Mouse (Mus musculus): ENCODE results near the gene Msi2.

Gene Msi2

DNA sequence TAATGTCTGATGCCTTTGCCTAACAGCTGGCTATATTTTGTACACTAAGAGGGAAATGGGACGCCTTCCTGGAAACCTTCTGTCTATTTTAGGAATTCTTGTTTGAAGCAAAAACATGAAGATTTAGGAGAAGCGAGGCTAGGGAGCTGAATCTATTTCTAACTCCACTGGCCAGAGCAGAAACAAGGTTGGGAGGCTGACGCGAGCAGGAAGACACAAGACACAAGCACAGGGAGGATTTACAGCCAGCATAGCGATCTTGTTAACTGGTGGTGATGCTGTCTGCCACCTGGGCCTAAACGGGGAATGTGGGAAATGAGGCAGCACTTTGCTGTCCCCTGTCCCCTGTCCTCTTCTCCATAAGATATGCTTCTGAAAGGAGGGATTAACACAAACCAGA, 134.4 kb downstream of the Msi2 start:
- no peak for DNase-seq

DNA sequence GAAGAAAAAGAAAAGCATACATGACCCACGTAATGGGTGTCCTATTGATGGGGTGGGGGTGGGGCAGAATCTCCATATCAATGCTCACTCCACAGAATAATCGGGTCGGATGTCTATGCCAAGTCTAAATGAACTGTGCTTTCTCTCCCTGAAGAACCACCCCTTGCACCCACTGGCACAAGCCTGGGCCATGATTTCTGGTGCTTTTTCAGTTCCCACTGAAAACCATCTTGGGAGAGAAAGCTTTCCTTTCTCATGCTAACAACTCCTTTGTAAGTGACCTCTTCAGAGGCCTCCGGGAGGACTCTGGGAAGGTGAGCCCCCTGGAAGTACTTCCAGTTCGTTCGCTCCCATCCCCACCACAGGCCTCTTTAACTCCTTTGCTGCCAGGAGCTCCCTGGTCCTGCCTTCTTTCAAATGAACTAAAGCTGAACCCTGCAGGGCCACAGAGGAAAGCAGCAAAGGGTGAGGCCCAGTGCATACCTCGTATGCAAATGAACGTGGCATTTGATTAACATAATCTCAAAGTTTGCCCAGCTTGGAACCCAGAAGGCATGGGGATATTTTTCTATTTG, 135.0 kb downstream of the Msi2 start:
- peak; percentile 73 for DNase-seq

DNA sequence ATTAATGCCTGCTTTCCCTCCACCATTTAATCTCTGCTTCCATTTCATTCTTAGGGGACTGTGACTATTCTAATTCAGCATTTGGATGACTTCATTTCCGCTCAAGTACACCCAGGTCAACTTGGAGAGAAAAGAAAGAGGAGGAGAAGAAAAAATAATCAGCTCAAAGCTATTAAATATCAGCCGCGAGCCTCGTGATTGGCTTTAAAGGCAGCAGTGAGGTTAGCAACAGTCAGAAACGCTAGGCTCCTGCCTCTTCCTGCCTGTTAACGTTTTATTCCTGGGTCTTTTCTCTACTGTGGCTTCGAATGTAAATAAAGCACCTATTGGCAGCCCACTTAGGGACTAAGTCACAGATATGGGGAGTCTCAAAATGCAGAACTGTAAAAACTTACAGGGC, 135.5 kb downstream of the Msi2 start:
- no peak for DNase-seq

DNA sequence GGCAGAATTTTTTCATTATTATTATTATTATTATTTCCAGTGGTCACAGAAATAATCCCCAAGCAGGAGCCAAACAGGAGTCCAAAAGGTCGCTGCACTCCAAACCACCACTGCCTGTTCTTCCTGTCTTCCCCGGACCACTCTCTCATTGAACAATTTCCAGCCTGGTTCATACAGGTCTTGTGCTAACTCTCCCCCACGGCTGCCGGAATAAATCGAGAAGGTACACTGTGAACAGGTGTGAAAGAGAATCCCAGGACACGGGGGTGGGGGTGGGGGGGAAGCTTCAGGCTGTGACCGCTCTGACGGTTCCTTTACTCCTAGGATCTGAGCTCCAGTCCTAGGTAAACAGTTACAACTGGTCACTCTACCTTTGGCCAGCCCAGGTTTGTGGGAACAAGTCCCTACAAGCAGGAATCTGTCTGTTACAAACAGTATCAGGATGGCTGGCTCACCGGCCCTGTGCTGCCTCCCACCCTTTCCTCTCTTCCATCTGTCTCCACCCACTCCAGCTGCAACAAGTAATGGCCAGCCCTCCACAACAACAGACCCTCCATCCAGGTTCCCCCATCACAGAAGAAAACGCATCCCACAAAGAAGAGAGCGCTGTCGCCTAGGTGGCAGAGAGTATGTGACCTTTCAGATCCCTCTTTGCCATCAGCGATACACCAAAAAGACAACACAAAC, 136.1 kb downstream of the Msi2 start:
- DNase-seq, result no peak

DNA sequence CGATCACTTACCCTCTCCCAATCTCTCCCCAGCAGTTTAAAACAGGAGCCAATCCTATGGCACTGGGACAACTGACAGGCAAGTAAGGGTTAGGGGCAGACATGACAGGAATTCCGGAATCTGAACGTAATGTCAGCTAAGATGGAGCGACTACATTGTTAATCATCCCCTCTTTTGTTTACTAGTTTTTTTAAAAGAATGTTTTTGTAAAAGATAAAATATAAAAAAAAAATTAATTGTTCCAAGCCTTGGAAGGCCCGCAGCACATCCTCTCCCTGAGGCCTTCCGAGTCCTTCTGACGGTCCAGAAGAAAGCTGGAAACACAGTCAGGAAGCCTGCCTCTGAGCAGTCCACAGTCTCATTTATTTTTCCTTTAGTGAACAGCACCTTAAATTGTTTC, 136.9 kb downstream of the Msi2 start:
- no peak for DNase-seq

DNA sequence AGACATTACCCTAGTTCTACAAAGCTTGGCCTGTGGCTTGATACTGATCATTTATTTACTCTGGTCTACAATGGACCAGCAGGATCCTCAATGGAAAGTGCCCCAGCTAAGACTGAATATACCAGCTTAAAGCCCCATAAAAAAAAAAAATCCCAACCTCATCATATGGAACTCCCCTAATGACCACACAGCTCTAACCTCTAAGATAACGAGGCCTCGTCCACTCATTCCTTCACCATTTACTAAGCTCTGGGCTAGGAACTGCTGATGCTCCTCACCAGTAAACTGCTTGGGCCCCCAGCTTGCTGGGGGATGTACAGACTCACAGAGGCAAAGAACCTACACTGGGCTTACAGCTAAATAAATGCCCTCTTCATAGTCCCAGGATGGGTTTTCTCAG, 139.6 kb downstream of the Msi2 start:
- DNase-seq, result no peak

DNA sequence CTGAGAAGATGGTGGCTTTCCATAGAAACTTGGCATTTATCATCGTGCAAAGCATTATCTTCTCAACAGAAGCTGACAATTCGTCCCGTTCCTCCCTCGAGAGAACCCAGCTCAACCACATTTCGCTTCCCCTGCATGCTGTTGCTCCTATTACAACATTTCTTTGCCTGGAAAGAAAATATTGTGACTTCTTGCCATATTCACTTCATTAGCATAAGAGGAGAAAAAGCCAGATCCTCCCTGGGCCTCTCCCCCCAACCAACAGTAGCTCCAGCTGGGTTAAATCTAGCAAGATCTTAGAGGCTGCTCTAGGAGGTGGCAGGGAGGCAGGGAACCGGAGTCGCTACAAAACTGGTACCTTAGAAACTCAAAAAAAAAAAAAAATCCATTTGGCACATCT, 141.2 kb downstream of the Msi2 start:
- no peak for DNase-seq

DNA sequence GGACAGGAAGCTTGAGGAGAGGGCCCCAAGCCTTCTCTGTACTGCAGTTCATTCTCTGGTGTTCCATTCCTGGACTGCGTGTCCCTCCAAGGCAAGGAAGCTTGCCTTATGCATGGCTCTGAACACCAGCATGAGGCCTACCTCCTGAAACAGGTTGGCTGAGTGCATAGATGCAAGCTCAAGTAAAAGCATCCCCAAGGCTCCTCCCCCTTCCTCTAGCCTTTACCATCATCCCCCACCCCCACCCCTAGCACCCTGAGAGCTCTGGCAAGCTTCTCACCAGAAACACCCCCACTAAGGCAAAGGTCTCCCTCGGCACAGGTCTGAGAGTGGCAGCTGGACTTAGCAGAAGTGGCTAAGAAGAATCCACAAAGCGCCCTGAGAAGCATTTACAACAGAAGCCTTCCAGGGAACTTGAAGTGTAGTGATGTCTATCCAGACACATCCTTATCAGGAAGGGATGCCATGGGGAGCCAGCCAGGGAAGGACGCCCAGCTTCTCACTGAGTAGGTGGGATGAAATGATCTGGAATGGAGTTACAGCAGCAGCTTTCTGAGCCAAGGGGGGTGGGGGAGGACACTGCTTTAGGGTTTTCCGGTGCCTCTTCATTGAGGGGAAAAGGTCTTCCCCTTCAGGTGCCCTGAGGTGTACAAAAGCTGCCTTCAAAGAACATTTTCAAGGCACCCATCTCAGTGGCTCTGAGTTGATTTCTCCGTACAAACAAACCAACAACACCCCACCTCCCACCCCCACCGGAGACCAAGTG, 141.9 kb downstream of the Msi2 start:
- no peak for DNase-seq

DNA sequence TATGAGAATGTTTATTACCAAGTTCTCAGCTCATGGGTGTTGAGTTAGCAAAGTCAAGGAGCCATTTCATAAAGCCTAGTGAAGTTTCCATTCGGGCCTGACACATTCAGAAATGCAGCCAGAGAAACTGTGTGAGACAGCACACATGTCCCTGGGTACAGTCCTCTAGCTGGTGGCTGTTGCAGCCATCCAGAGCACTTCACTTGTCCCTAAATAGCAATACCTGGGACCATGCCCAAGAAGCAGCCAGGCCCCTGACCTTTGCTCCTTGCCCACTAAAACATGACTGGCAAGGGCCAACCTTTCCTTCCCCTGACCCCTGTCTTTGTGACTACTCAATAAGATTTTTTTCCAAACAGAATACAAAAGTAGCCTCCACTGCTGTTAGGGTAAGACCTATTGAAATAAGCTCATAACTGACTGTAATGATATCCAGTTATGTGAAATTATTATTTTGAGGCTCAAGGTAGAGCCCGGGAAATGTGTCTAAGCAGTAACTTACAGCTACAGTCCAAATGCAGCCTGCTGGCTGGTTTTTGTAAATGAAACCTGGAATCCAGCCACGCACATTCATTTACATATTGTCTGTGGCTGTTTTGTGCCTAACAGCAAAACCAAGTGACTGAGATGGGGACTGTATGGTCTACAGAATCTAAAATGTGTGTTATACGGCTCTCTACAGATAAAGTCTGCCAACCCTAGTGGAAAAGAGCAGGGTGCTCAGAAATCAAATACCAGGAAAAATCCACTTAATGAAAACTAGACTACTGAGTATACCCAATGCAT, 143.5 kb downstream of the Msi2 start:
- no peak for DNase-seq

DNA sequence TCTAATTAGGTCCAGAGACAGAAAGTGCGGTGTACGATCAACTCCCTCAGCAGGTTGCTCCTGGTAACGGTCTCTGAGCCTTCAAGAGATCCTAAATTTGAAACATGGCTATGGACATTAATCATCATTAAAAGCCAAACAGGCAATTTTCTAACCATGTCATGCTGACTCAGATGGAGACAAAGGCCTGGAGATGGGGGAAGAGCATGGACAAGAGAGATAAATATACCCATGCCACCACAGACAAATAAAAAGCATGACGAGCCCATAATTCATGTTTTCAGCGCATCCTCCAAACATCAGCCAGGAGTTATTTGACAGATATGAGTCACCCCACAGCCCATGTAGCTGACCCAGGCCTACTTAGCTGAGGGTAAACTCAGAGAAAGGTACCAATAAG, 145.3 kb downstream of the Msi2 start:
- no peak for DNase-seq

DNA sequence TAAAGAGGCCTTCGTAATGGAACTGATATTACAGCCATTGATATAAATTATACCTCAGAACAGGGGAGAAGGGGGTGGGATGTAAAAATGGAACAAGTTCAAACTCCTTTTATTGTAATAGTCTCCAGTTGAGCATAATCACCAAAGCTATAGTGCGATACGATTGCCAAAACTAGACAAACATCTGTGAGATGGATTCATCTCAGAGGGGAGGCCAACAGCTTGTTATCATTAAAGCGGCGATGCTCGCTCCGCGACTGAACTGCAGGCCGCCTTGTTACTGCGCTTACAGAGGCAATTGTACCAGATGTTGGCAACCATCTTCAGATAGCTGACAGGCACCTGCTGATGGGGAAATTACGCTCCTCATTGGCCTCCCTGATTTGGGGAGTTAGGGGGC, 145.9 kb downstream of the Msi2 start:
- no peak for DNase-seq

DNA sequence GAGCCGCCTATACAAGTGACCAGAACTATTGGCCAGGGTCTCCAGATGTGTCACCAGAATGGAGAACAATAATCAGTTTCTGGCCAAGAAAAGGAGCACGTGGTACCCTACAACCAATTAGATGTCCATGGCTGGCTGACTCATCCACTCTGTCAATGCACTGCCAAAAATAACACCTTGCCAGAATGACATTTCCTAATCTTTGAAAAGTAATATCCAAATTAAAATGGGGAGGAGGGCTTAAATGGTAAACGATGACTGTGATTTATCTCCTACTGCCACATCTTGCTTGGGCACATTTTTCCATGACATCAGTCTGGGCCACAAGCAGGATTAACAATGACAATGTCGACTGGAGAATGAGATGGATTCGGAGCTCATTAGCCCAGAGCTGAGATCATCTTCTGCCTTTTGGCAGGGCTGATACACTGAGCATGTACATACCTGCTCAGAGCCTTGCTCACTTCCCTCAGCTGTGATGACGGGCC, 147.6 kb downstream of the Msi2 start:
- DNase-seq, result no peak

DNA sequence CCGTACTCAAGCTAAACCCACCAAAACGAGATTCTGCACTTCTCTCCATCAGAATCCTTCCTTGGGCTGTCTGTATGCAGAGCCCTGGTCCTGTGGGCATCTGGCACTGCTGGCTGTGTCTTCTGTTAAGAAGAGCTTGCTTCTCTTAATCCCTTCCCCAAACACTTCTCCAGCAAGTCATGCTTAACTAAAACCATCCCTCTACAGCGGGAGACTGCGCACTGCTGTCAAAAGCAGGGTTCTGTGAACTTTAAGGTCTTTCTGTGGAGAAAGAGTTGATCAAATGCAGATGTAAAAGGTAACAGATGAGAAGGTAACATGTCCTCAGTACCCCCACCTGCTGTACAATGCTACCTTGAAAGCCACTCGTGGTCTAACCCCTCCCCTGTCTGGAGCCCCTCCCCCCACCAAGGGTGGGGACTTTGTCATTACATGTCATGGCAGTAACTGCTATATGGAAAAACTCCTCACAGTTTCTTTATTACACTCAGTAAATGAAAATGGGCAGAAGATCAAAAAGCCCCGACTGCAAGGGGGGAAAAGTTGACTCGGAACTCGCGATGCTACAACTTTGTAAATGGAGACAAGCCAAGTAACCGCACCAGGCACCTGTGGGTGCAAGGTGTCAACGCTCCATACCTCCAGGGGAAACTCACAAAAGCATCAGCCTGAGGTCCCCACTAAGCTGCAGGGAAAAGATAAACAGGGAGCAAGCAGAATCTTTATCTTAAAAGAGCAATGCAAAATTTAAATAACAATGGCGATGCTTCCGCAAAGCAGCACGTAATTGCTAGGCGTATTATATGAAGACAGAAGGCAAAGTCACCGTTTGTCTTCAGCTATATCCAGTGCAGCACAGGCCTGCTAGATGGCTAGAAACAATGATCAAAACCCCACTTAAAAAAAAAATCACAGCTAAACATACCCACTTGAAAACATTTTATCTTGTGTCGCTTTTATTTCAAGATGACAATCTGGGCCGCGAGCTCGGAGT, 151.4 kb downstream of the Msi2 start:
- no peak for DNase-seq

DNA sequence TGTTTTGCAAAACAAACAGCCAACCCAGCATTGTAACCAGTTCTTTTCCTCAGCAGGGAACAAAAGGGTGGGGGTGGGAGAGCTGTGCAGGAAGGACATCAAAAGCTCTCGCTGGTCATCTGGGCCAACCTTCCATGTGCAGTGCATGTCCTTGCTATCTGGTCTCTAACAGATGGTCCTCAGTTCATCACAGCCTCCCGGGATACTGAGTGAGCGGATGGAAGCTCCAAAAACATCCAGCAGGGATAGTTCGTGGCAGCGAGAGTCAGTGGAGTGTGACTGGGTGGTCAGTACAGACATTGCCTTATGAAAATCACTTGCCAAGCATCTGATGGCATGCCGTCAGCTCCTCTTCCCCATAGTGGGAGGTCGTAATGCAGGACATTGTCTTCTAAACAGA, 153.5 kb downstream of the Msi2 start:
- DNase-seq, result no peak

DNA sequence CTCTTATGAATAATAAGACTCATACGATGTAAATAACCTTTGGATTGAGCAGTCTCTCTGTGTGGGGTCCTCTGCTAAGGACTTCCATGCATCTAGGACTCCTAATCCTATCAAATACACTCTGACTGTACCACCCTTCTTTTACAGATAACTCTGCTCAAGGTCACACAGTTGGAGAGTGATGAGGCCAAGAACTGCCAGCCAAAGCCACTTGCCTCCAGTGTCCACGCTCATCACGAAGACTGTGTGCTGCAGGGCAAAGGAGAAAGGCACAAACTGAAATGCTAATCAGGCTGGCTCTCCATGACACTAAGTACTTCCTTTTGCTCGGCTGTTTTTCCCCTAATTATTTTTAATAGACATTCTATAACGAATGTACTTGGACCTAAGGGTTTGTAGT, 153.9 kb downstream of the Msi2 start:
- DNase-seq, result no peak

DNA sequence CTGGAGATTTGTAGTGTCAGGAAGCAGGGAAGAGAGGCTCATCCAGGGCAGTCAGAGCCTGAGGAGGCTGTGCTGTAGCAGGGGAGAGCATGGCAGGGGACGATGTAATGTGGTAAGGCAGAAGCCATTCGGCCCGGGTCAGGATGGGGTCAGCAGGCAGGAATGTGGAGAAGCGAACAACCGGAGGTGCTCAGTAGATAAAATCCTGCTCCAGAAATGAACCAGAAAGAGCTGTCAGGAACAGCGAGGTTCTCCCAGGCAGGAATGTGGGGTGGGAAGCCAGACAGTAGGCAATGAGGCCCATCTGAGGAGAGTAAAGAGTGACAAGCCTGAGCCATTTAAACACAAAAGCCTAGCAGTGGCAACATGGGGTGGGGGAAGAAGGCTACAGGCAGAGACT, 157.1 kb downstream of the Msi2 start:
- DNase-seq, result no peak

DNA sequence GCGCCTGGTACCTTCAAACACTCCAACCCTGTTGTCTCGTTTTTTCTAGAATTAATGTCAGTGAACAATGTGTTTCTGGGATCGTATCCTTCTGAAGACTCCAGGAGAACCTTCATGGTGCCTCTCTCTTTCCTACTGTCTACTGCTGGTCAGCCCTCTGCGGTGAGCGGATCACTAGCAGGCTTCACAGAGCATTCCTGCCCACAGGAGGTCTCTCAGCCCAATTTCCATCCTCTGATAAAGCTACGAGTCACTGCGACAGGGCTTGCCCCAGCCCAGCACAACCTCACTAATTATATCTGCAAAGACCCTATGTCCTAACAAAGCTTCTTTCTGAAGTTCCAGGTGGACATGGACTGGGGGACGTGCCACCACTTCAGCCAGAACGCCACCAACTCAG, 157.7 kb downstream of the Msi2 start:
- DNase-seq, result no peak

DNA sequence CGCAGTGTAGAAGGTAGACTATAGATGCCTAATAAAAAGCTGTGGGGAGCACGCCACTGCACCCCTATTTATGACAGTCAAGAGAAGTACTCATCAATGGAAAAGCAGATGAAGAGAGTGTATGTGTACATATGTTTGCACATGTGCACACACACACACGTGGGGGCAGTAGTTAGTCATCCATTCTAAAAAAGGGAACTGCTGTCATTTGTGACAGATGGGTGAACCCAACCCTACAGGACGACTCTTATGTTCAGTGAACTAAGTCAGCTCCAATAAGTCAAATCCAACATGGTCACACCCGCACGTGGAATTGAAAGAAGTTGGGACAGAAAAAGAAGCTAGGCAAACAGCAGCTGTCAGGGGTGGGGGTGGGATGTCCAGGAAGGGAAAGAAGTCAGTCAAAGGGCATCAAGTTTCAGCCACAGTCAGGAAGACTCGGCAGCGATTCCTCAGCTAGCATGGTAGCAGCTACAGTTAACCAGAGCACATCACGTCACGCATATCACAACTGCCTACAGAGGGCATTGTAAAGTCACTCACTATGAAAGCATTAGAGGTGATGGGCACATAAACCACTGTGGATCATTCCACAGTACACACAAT, 158.8 kb downstream of the Msi2 start:
- DNase-seq, result no peak

DNA sequence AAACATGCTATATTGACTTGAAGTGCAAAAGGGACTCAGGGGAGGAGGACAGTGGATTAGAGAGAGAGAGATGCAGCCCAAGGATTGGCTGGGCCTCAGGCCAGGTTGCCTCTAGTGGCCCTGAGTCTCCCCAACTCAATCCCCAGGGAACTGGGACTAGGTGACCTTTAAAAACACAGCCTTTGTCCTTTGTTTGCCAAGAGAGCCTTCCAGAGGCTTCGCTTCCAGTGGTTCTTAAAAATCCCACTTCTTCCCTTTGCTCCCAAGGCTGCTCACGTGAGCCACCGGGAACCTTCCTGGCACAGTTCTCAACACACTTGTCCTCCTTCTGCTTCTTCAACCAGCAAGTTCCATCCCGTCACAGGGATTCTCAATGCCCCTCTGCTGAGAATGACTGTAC, 159.6 kb downstream of the Msi2 start:
- no peak for DNase-seq

DNA sequence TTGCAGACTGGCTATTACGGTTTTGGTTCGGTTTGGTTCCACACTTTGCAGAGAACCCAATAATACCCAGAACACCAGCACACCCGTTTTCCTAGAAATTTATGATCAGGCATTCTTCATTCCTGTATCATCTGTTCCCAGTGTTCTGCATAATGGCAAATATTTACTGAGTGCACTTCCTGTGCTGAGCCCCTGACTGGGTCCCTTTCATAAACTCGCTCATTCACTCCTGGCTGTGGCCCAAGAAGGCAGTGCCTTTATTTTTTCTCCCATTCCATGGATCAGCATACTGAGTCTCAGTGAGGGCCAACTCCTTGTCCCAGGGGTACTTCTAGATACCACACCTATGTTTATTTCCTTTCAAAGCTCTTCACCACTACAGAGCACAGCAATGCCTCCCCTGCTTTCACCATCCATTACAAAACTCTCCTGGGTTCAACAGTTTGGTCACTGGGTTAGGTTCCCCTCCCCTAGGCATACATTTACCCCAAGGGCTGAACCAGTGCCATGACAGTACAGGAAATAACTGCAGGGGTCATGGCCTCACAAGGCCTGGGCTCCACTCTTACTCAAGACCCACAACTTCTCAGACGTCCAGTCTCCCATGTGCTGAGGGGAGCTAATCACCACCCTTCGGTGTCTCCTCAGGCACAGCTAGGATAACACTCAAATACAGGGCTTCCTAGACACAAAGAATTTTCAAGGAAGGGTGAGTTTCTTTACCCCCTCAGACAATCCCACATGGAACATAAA, 160.3 kb downstream of the Msi2 start:
- no peak for DNase-seq

Data from retina, postnatal 1 day (tissue).